Mouse (Mus musculus): ENCODE measurements at regions not wholly inside any gene's neighbourhood (a gene's known extent, or its start where the extent isn't known, plus 50 kb on each side); places are given as distances from the start of the nearest gene placed in this dataset.

DNA sequence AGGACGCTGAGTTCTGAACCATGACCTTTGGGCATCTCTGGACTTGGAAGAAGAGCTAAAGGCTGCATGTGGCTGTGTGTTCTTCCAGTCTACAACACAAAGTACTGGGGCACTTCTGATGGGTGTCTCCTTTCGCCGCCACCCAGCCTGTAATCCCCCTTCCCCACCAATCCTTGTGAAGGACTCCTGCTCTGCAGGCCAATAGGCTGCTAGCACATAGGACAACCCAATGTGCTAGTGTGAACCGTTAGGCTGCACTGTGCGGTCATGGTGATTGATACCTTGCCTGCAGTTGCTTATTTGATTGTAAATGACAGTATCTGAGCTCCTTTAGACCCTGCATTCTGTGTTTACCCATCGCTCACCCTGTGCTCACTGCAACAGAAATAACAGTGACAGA is 59.5 kb upstream of the Fxr1 start:
- WGBS: 58% methylated on average over 6 of the region's 6 CpGs

DNA sequence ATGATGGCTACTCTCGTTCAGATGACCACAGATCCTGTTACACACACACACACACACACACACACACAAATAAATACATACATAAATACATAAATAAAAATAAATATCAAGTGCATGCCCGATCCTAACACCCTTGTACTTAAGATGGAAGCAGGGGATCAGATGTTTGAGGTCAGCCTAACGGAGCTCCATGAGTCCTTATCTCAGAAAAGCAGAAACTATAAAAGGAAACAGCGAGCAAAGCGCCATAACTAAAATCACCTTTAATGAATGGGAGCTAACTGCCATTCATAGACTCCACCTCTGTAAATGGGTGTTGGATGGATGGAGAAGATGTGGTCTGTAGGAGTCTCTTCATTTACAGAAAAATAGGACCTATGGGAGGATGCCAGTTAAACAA is 56.8 kb upstream of the Fxr1 start:
- no peak overlapping the region for H3K4me2 ChIP-seq (replicated peaks; ENCODE audit: low read depth)
- no peak overlapping the region for H3K4me3 ChIP-seq (ENCODE audit: low read depth, low read length)
- H3K27ac ChIP-seq (ENCODE audit: low read depth, low read length): no peak overlapping the region
- H3K9ac ChIP-seq (ENCODE audit: low read depth, low read length): no peak overlapping the region
- H3K9me3 ChIP-seq (ENCODE audit: control insufficient read depth): no peaks in the 10 kb centered on the region
- no peak for ATAC-seq
- TF ChIP-seq CTCF (IDR thresholded peaks at IDR 0.05; ENCODE audit: low read depth): no peak
- H3K27me3 ChIP-seq (replicated peaks; ENCODE audit: control insufficient read depth, insufficient read depth, low read length): no peaks in the 10 kb centered on the region
- no peaks in the 10 kb centered on the region for H3K36me3 ChIP-seq (ENCODE audit: control insufficient read depth, insufficient read depth)
- H3K4me1 ChIP-seq (replicated peaks; ENCODE audit: control insufficient read depth, insufficient read depth, low read length): no peaks in the 10 kb centered on the region
- WGBS: 73% methylated on average over 5 of the region's 5 CpGs

More for the DNA sequence above, 59.5 kb upstream of the Fxr1 start:
- Histone ChIP-seq H3K4me1 (replicated peaks; ENCODE audit: control insufficient read depth, insufficient read depth, low read length) (no peaks in the 10 kb centered on the region), H3K27me3 (replicated peaks; ENCODE audit: control insufficient read depth, insufficient read depth, low read length) (peaks cover 5% of the 10 kb centered on the region), H3K9ac (ENCODE audit: low read depth, low read length) (no peak overlapping the region), H3K27ac (ENCODE audit: low read depth, low read length) (no peak overlapping the region), H3K4me3 (ENCODE audit: low read depth, low read length) (no peak overlapping the region), H3K4me2 (replicated peaks; ENCODE audit: low read depth) (no peak overlapping the region), H3K36me3 (ENCODE audit: control insufficient read depth, insufficient read depth) (no peaks in the 10 kb centered on the region), H3K9me3 (ENCODE audit: control insufficient read depth) (no peaks in the 10 kb centered on the region)
- no peak for ATAC-seq
- no peak for TF ChIP-seq CTCF (IDR thresholded peaks at IDR 0.05; ENCODE audit: low read depth)

DNA sequence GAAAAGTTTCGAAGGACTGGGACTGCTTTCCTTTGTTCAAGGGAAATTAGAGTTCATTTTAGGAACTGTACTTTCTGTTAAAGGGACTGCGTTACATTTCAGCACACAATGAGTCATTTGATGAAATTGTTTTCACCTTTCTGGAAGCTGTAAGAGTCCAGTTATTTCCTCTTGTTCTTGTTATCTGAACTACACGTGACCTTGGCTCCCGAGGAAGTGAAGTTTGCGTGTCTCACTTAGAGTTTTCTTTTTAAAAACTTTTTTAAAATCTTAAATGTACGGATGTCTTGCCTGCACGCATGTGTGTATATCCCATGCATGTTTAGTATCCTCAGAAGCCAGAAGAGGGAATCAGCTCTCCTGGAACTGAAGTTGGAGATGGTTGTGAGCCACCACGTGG is 52.6 kb upstream of the Fxr1 start:
- H3K4me2 ChIP-seq (replicated peaks; ENCODE audit: low read depth): no peak overlapping the region
- no peaks in the 10 kb centered on the region for H3K27me3 ChIP-seq (replicated peaks; ENCODE audit: control insufficient read depth, insufficient read depth, low read length)
- WGBS: 52% methylated on average over 8 of the region's 8 CpGs
- H3K9ac ChIP-seq (ENCODE audit: low read depth, low read length): no peak overlapping the region
- no peaks in the 10 kb centered on the region for H3K36me3 ChIP-seq (ENCODE audit: control insufficient read depth, insufficient read depth)
- ATAC-seq: no peak
- no peak overlapping the region for H3K27ac ChIP-seq (ENCODE audit: low read depth, low read length)
- TF ChIP-seq CTCF (IDR thresholded peaks at IDR 0.05; ENCODE audit: low read depth): no peak
- no peak overlapping the region for H3K4me3 ChIP-seq (ENCODE audit: low read depth, low read length)
- H3K4me1 ChIP-seq (replicated peaks; ENCODE audit: control insufficient read depth, insufficient read depth, low read length): no peaks in the 10 kb centered on the region
- no peaks in the 10 kb centered on the region for H3K9me3 ChIP-seq (ENCODE audit: control insufficient read depth)
